Mouse (Mus musculus) megakaryocyte, embryonic 14.5 days (primary cell): ENCODE data around the gene Klf9.

Source experiments
- FLI1 ChIP-seq: IDR thresholded peaks from 2 replicates; pipeline ENCODE4 v1.6.1; 2012; ENCODE audit warnings: low read length, inconsistent platforms, mixed read lengths
- GATA1 ChIP-seq: IDR thresholded peaks from 3 replicates; pipeline ENCODE4 v1.6.1; 2012; ENCODE audit warnings: mixed read lengths, low read length, inconsistent platforms, borderline replicate concordance

DNA sequence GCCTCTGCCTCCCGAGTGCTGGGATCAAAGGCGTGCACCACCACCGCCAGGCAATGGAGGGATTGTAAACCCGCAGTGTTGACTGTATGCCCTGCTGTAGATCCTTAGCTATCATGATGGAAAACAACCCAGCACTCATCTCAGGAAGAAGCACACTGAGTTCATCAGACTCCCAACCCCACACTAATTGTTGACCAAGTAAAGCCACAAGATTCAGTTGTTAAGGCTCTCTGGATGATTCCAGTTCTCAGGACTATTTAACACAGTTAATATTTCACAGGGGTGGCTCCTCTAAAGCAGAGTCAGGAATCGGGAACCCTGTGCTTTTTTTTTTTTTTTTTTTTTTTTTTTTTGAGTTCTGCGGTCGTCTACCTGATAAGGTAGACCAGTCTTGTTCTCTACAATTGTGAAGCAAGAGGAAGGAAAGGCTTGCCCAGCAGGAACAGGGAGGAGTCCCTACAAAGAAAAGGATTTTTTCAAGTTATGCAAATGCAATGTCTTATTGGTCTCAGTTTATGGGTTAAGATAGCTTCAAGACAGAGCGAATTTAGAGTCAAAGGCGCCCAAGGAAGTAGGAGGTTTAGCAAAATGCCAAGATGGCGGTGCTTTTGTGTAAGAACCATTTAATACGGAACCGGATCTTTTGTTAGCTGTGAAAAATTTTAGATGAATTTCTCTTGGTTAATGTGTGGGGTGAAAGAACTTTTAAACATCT, 1.1 kb upstream of the Klf9 start:
- TF ChIP-seq GATA1 (no peak), FLI1 (no peak)
